Mouse (Mus musculus) adrenal gland, adult 2 months (tissue): ENCODE data around the gene Peg12. TPM values are rescaled to one million over a fixed set of nuclear protein-coding genes. Genes with fewer than 3 reads are reported as not detected.

Experiments used
- polyA plus RNA-seq: library from polyadenylated mRNA; depleted of rRNA; stranded (reverse); fragments of >200 nt; gene quantifications from 2 replicates; pipeline ENCODE4 v1.2.3, GENCODE M21; 2012; rRNA removed
- total RNA-seq, 2 experiments: library from RNA; stranded (reverse); gene quantifications; 2 replicates each; pipeline ENCODE4 v1.2.3; 2021

Peg12 gene
- total and polyA plus RNA-seq, 3 experiments = 0.55 to 2.1 (median 1.7) TPM

Other genes starting within 250 kb of the Peg12 start
- gene Ndn, start 117.9 kb downstream of the Peg12 start, total RNA-seq = 10 to 100 TPM; 55.8 to 92.2 TPM
- 55.5 and 61.7 TPM in 2 replicates for gene Ndn, start 117.9 kb downstream of the Peg12 start, polyA plus RNA-seq
- 1 to 10 TPM; 1.7 TPM for gene Magel2, start 87.5 kb downstream of the Peg12 start, total RNA-seq
- gene Magel2, start 87.5 kb downstream of the Peg12 start, polyA plus RNA-seq = 3.1 and 4.1 TPM in 2 replicates
- 1 to 10 TPM in 1 of 2 experiments, under 1 TPM in 1; 0.78 to 1.1 TPM for gene Mkrn3, start 44.4 kb downstream of the Peg12 start, total RNA-seq
- gene Mkrn3, start 44.4 kb downstream of the Peg12 start, polyA plus RNA-seq = 0.67 and 1.3 TPM in 2 replicates